Mouse (Mus musculus): ENCODE data around the gene Chrdl2. TPM values are rescaled to one million over a fixed set of nuclear protein-coding genes. Genes with fewer than 3 reads are reported as not detected.

Chrdl2 gene
- polyA plus RNA-seq, 1 experiment from 2014 or later, result 0.25 TPM

GRCm38 (mm10) chr7:99990990-99991707 lies 14.8 kb upstream of the Chrdl2 start:
- Histone ChIP-seq H3K9me3 (no peaks in the 10 kb centered on the region), H3K36me3 (no peaks in the 10 kb centered on the region), H3K4me1 (replicated peaks) (no peaks in the 10 kb centered on the region), H3K27me3 (no peaks in the 10 kb centered on the region), H3K4me3 (no peak overlapping the region), H3K27ac (replicated peaks) (no peak overlapping the region), H3K9ac (no peak overlapping the region), H3K4me2 (no peak overlapping the region)
- 87% methylated on average over 8 of the region's 8 CpGs for WGBS
- ATAC-seq (ENCODE audit: low read depth), result no peak

GRCm38 (mm10) chr7:99993159-99993558 lies 12.8 kb upstream of the Chrdl2 start:
- Histone ChIP-seq H3K4me2 (no peak overlapping the region), H3K27ac (replicated peaks) (no peak overlapping the region), H3K9ac (no peak overlapping the region), H3K4me3 (no peak overlapping the region), H3K9me3 (no peaks in the 10 kb centered on the region), H3K27me3 (no peaks in the 10 kb centered on the region), H3K36me3 (no peaks in the 10 kb centered on the region), H3K4me1 (replicated peaks) (no peaks in the 10 kb centered on the region)
- 89% methylated on average over 7 of the region's 7 CpGs for WGBS
- no peak for ATAC-seq (ENCODE audit: low read depth)

- no peak for ATAC-seq (ENCODE audit: low read depth)
- 75% methylated on average over 7 of the region's 7 CpGs for WGBS
- no peak overlapping the region for H3K27ac ChIP-seq (replicated peaks)
- H3K4me3 ChIP-seq, result no peak overlapping the region
- no peak overlapping the region for H3K9ac ChIP-seq
- H3K4me2 ChIP-seq, result no peak overlapping the region
- no peaks in the 10 kb centered on the region for H3K36me3 ChIP-seq
- no peaks in the 10 kb centered on the region for H3K27me3 ChIP-seq
- H3K9me3 ChIP-seq, result no peaks in the 10 kb centered on the region
- no peaks in the 10 kb centered on the region for H3K4me1 ChIP-seq (replicated peaks)
Measured at GRCm38 (mm10) chr7:99995186-99995585, 10.8 kb upstream of the Chrdl2 start.

DNA sequence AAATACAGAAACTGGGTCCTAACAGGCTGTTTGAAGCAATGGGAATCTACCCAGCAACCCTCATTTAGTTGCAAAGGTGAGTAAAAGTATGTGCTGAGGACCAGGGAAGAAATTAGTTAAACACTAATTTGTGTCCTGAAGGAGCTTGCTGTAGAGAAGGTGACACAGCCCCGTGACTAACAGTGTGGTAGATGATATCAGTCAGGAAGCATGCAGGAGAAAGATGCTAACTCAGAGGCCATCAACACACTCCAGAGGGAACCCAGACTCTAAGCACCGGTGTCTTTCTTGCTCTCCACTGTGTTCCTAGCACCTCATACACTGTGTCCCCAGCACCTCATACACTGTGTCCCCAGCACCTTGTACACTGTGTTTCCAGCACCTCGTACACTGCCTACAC lies 7.3 kb upstream of the Chrdl2 start:
- H3K4me3 ChIP-seq, result no peak overlapping the region
- no peak for ATAC-seq (ENCODE audit: low read depth)
- H3K4me1 ChIP-seq (replicated peaks), result no peaks in the 10 kb centered on the region
- no peaks in the 10 kb centered on the region for H3K36me3 ChIP-seq
- no peaks in the 10 kb centered on the region for H3K9me3 ChIP-seq
- WGBS, result 95% methylated on average over 3 of the region's 3 CpGs
- H3K4me2 ChIP-seq, result no peak overlapping the region
- H3K27me3 ChIP-seq, result peaks cover under 1% of the 10 kb centered on the region; the same call in 1 of the 2 replicates
- no peak overlapping the region for H3K27ac ChIP-seq (replicated peaks)
- H3K9ac ChIP-seq, result no peak overlapping the region

DNA sequence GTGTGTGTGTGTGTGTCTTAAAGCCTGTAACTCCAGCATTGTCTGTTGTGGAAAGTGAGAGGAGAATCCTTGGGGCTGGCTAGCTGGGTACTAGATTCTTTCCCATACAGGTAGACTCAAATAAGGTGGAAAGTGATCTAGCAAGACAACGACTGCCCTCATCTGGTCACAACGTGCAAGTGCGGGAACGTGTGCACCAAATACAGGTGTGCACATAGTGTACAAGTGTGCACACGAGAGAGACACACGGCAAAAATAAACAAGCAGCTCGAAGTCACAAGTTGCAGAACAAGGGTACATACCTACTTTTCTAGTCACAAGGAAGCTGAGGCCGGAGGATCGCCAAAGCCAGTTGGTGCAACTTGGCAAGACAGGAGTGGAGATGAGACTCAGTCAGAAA lies 2.2 kb upstream of the Chrdl2 start:
- Histone ChIP-seq H3K36me3 (no peaks in the 10 kb centered on the region), H3K4me2 (no peak overlapping the region), H3K9ac (no peak overlapping the region), H3K4me1 (replicated peaks) (peaks cover 16% of the 10 kb centered on the region), H3K27me3 (peaks cover 52% of the 10 kb centered on the region), H3K9me3 (no peaks in the 10 kb centered on the region), H3K27ac (replicated peaks) (no peak overlapping the region), H3K4me3 (no peak overlapping the region)
- WGBS, result 59% methylated on average over 9 of the region's 9 CpGs
- no peak for ATAC-seq (ENCODE audit: low read depth)

DNA sequence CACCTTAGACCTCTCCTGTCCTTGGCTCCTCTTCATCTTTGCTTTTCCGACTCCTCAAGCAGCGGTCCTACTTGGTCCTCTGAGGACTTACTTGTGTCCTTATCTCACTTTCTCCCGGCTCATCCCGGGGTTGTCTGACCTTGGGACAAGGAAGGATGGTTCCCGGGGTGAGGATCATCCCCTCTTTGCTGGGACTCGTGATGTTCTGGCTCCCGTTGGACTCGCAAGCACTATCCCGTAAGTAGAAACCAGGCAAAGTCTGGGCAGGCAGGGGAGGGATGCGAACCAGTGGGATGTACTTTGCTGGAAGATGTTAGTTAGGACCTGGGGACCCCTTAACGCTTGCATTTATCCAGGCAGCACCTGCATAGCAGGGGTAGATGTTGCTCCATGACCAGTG lies 439 bp downstream of the Chrdl2 start:
- H3K36me3 ChIP-seq, result no peaks in the 10 kb centered on the region
- H3K4me3 ChIP-seq, result peak overlapping the region; percentile 48
- peaks cover 16% of the 10 kb centered on the region for H3K4me1 ChIP-seq (replicated peaks)
- H3K27ac ChIP-seq (replicated peaks), result no peak overlapping the region
- no peak for ATAC-seq (ENCODE audit: low read depth)
- WGBS, result 5% methylated on average over 11 of the region's 11 CpGs
- H3K9me3 ChIP-seq, result no peaks in the 10 kb centered on the region
- H3K4me2 ChIP-seq, result peak overlapping the region; percentile 95
- H3K27me3 ChIP-seq, result peaks cover 71% of the 10 kb centered on the region
- peak overlapping the region; percentile 65; the same call in 1 of the 2 replicates for H3K9ac ChIP-seq

GRCm38 (mm10) chr7:100008765-100009164 lies 2.8 kb downstream of the Chrdl2 start:
- H3K4me1 ChIP-seq (replicated peaks), result peaks cover 22% of the 10 kb centered on the region
- H3K36me3 ChIP-seq, result no peaks in the 10 kb centered on the region
- 95% methylated on average over 4 of the region's 4 CpGs for WGBS
- no peak overlapping the region for H3K9ac ChIP-seq
- no peaks in the 10 kb centered on the region for H3K9me3 ChIP-seq
- ATAC-seq (ENCODE audit: low read depth), result no peak
- H3K27me3 ChIP-seq, result peaks cover 70% of the 10 kb centered on the region
- H3K27ac ChIP-seq (replicated peaks), result no peak overlapping the region
- no peak overlapping the region for H3K4me2 ChIP-seq
- H3K4me3 ChIP-seq, result no peak overlapping the region

DNA sequence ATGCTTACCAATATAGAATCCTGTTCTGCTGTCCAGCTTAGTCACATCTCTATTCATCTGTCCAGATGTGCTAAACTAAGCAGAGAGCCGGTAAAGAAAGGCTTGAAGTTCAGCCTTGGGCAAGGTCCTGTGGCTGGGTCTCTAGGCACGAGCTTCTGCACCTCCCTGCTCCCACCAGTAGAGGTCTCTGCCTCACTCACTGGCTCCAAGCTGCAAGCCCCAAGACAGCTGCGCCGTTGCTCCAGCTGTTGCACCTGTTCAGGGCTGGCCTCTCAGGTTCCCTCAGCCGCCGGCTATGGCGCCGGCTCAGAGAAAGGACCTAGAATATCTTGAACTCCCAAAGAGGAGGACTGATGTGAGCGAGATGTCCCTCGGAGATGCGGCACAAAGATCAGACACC lies 3.7 kb downstream of the Chrdl2 start:
- H3K4me2 ChIP-seq, result no peak overlapping the region

GRCm38 (mm10) chr7:100010711-100011110 lies 4.7 kb downstream of the Chrdl2 start:
- Histone ChIP-seq H3K9me3 (no peaks in the 10 kb centered on the region), H3K4me2 (no peak overlapping the region), H3K4me1 (replicated peaks) (peaks cover 15% of the 10 kb centered on the region), H3K36me3 (no peaks in the 10 kb centered on the region), H3K4me3 (no peak overlapping the region), H3K27ac (replicated peaks) (no peak overlapping the region), H3K27me3 (peaks cover 50% of the 10 kb centered on the region), H3K9ac (no peak overlapping the region)
- 63% methylated on average over 5 of the region's 5 CpGs for WGBS
- ATAC-seq (ENCODE audit: low read depth), result no peak

More for the DNA sequence above, 3.7 kb downstream of the Chrdl2 start:
- WGBS, result 19% methylated on average over 11 of the region's 11 CpGs
- no peaks in the 10 kb centered on the region for H3K36me3 ChIP-seq
- H3K27ac ChIP-seq (replicated peaks), result no peak overlapping the region
- no peak for ATAC-seq (ENCODE audit: low read depth)
- no peak overlapping the region for H3K9ac ChIP-seq
- H3K27me3 ChIP-seq, result peaks cover 61% of the 10 kb centered on the region
- H3K4me3 ChIP-seq, result no peak overlapping the region
- H3K9me3 ChIP-seq, result no peaks in the 10 kb centered on the region
- peaks cover 22% of the 10 kb centered on the region for H3K4me1 ChIP-seq (replicated peaks)

DNA sequence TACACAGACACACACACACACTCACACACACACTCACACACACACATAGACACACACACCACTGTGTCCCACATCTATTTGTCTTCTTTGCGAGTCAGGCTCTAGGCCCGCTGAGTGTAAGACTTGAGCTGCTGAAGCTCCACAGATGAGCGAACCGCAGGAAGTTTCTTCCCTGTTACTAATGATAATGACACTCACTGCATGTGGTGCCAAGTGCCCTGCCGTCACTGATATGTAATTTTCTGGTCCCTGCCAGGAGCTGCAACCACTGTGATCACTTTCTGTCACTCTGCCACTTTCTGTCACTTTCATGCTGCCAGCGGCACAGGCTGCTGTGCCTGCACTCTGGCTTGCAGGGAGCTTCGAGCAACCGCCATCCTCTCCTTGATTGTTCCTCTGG lies 6.1 kb downstream of the Chrdl2 start:
- H3K27ac ChIP-seq (replicated peaks), result no peak overlapping the region; the same call in 1 of the 2 replicates
- peaks cover 7% of the 10 kb centered on the region for H3K4me1 ChIP-seq (replicated peaks)
- H3K9ac ChIP-seq, result no peak overlapping the region
- H3K36me3 ChIP-seq, result no peaks in the 10 kb centered on the region
- WGBS, result 42% methylated on average over 8 of the region's 8 CpGs
- ATAC-seq (ENCODE audit: low read depth), result 0 out of 2 replicates have a peak, but pooled peaks have one; percentile 21
- no peak overlapping the region for H3K4me2 ChIP-seq
- no peaks in the 10 kb centered on the region for H3K9me3 ChIP-seq
- H3K27me3 ChIP-seq, result peaks cover 36% of the 10 kb centered on the region
- H3K4me3 ChIP-seq, result no peak overlapping the region

DNA sequence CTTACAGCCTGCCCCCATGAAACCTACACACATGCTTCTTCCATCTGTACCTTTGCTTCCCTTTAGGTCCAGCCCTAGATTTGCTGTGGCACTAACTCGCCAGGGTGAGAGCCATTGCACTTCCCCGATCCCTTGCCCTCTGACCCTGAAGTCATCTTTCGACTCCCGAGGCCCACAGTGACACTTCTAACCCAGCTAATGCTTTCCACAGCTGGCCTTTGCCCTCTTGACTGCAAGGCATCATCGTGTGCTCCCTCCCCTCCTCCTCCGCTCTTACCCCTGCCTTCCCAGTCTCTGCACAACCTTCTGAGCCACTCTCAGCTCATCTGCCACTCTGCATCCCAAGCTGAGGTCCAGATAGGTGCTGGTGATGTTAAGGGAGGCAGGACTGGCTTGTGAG lies 6.5 kb downstream of the Chrdl2 start:
- H3K4me1 ChIP-seq (replicated peaks), result peaks cover 7% of the 10 kb centered on the region
- peaks cover 32% of the 10 kb centered on the region for H3K27me3 ChIP-seq
- no peak overlapping the region for H3K9ac ChIP-seq
- no peak overlapping the region for H3K4me3 ChIP-seq
- ATAC-seq (ENCODE audit: low read depth), result 0 out of 2 replicates have a peak, but pooled peaks have one; percentile 2
- H3K27ac ChIP-seq (replicated peaks), result peak overlapping the region; percentile 54
- H3K9me3 ChIP-seq, result no peaks in the 10 kb centered on the region
- H3K4me2 ChIP-seq, result no peak overlapping the region
- 27% methylated on average over 6 of the region's 6 CpGs for WGBS
- no peaks in the 10 kb centered on the region for H3K36me3 ChIP-seq

DNA sequence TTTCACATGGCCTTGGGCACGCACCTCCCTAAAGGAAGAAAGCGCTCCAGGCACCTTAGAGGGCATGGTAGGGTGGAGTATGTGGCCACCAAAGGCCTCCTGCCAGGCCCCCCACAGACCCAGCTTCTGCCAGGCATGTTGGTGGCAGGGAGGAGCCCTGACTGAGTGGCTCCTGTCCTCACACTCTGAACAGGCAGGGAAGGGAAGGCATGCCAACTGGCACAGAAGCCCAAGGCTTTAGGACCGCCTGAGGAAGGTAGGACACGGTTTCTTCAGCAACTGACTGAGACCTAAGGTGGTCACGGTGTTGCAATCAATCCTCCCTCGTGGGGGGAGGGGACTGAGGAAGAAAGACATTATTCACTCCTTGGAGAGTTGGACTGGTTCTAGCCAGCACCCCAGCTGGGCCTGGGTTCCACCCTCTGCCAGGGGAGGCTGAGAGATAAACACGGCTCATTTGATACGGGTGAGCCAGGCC lies 8.2 kb downstream of the Chrdl2 start:
- Histone ChIP-seq H3K9ac (no peak overlapping the region), H3K9me3 (no peaks in the 10 kb centered on the region), H3K27ac (replicated peaks) (no peak overlapping the region), H3K36me3 (no peaks in the 10 kb centered on the region), H3K4me1 (replicated peaks) (peaks cover 7% of the 10 kb centered on the region), H3K4me3 (no peak overlapping the region), H3K27me3 (peaks cover 16% of the 10 kb centered on the region), H3K4me2 (no peak overlapping the region)
- ATAC-seq (ENCODE audit: low read depth), result no peak
- WGBS, result 65% methylated on average over 8 of the region's 8 CpGs

GRCm38 (mm10) chr7:100017056-100017455 lies 11.1 kb downstream of the Chrdl2 start:
- no peaks in the 10 kb centered on the region for H3K27me3 ChIP-seq
- H3K9me3 ChIP-seq, result no peaks in the 10 kb centered on the region
- no peak overlapping the region for H3K27ac ChIP-seq (replicated peaks)
- H3K4me2 ChIP-seq, result no peak overlapping the region
- no peak overlapping the region for H3K9ac ChIP-seq
- peaks cover 7% of the 10 kb centered on the region for H3K4me1 ChIP-seq (replicated peaks)
- H3K4me3 ChIP-seq, result no peak overlapping the region
- no peak for ATAC-seq (ENCODE audit: low read depth)
- 95% methylated on average over 8 of the region's 8 CpGs for WGBS
- H3K36me3 ChIP-seq, result no peaks in the 10 kb centered on the region

All from neural tube, embryonic 13.5 days (tissue).